ENCODE assay signal across 12 mouse cellular contexts in the genomic region with DNA sequence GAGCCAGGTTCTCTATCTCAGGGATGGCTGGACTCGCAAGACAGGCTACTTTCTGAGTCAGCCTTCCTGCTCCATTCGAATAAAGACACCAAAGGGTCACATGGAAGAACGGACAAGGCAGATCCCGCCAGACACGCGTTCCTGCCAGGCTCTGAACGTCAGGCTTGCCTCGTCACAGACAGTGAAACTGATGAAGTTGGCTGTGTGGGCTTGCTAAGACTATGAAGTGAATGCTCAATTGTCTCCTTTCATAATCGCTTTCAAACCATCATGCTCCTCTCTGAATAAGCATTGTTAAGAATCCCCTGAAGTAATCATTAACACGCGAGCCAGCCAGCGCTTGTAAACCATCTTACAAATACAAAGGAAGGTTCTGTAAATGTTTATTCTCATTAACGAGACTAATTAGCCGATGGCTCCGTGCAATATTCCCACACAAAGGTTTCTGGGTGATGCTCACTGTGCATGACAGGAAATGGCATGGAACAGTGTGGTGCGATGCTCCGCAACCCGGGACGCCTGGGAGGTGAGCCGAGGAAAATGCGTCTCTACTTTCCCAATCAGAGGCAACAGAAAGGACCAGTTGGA.
DNase-seq lines count a peak whose midpoint lies in the region; ATAC-seq lines count a peak whose summit lies in the region.
"Had no signal": no experiment of that assay in that cellular context is flagged by ENCODE, and none has a peak within 500 bp of the region (broad histone marks: within the 10 kb centered on the region; RNA-seq: fewer than 3 reads in every experiment).

No protein-coding gene starts in this region.

- 51% methylated on average over 21 of the region's 21 CpGs for WGBS in embryonic facial prominence, embryonic 10.5 days
- WGBS in hindbrain, embryonic 14.5 days: 13% methylated on average over 21 of the region's 21 CpGs
- 10% methylated on average over 21 of the region's 21 CpGs for WGBS in midbrain, embryonic 14.5 days

- no peaks in the 10 kb centered on the region for H3K36me3 ChIP-seq in embryonic facial prominence, embryonic 10.5 days (replicated peaks)
- H3K36me3 ChIP-seq in hindbrain, embryonic 14.5 days (replicated peaks; ENCODE audit: control insufficient read depth, insufficient read depth): no peaks in the 10 kb centered on the region
- H3K36me3 ChIP-seq in midbrain, embryonic 14.5 days (ENCODE audit: control insufficient read depth, insufficient read depth, low read length): no peaks in the 10 kb centered on the region
- H3K36me3 ChIP-seq: heart, embryonic 12.5 days had no signal

- peak; percentile 40 for DNase-seq in embryo, embryonic 11 days
- no peak for DNase-seq in embryo, embryonic 9.5 days (ENCODE audit: extremely low spot score)
- no peak for DNase-seq in embryonic facial prominence, embryonic 10.5 days (ENCODE audit: low spot score)
- peak; percentile 71 for DNase-seq in hindbrain, embryonic 14.5 days (ENCODE audit: low spot score)
- peak; percentile 69 for DNase-seq in midbrain, embryonic 14.5 days
- no peak for DNase-seq in thymus, postnatal 36 days
- no peak for DNase-seq in heart, postnatal 25 days (ENCODE audit: low spot score)
- DNase-seq in gastrocnemius, postnatal 10 days: no peak
- DNase-seq: B cell, adult 2 months; lung, adult 18-20 months; right cerebral cortex, adult 18-20 months had no signal

- intact Hi-C loops in heart, postnatal 25 days (cut with DNase I): no loop called here

- H3K4me2 ChIP-seq in hindbrain, embryonic 14.5 days (replicated peaks): peak overlapping the region; percentile 38
- H3K4me2 ChIP-seq in midbrain, embryonic 14.5 days (ENCODE audit: low read length): peak overlapping the region; percentile 38
- H3K4me2 ChIP-seq: heart, embryonic 12.5 days had no signal

- H3K27me3 ChIP-seq in embryonic facial prominence, embryonic 10.5 days (replicated peaks; ENCODE audit: low read depth, poor library complexity, severe bottlenecking): peaks cover 37% of the 10 kb centered on the region
- no peaks in the 10 kb centered on the region for H3K27me3 ChIP-seq in hindbrain, embryonic 14.5 days (ENCODE audit: control insufficient read depth, insufficient read depth, low read length)
- peaks cover 27% of the 10 kb centered on the region for H3K27me3 ChIP-seq in midbrain, embryonic 14.5 days (ENCODE audit: control insufficient read depth, insufficient read depth, low read length)
- H3K27me3 ChIP-seq: heart, embryonic 12.5 days had no signal

- no peak overlapping the region for H3K27ac ChIP-seq in embryonic facial prominence, embryonic 10.5 days (replicated peaks)
- H3K27ac ChIP-seq in hindbrain, embryonic 14.5 days: peak overlapping the region; percentile 75
- H3K27ac ChIP-seq in midbrain, embryonic 14.5 days (replicated peaks; ENCODE audit: low read depth, low read length): peak overlapping the region; percentile 55

- H3K9me3 ChIP-seq in embryonic facial prominence, embryonic 10.5 days: no peaks in the 10 kb centered on the region
- H3K9me3 ChIP-seq in hindbrain, embryonic 14.5 days (ENCODE audit: control insufficient read depth, low read length): no peaks in the 10 kb centered on the region
- H3K9me3 ChIP-seq in midbrain, embryonic 14.5 days (ENCODE audit: control insufficient read depth, low read length): no peaks in the 10 kb centered on the region
- H3K9me3 ChIP-seq: heart, embryonic 12.5 days had no signal

- ATAC-seq in hindbrain, embryonic 14.5 days (ENCODE audit: low FRiP score): peak; percentile 68; the same call in 1 of the 2 replicates
- peak; percentile 34; the same call in 1 of the 2 replicates for ATAC-seq in midbrain, embryonic 14.5 days (ENCODE audit: low FRiP score, low TSS enrichment)

- peak overlapping the region; percentile 25; the same call in 1 of the 2 replicates for H3K4me3 ChIP-seq in embryonic facial prominence, embryonic 10.5 days
- no peak overlapping the region for H3K4me3 ChIP-seq in hindbrain, embryonic 14.5 days (replicated peaks; ENCODE audit: low read length)
- H3K4me3 ChIP-seq in midbrain, embryonic 14.5 days (replicated peaks; ENCODE audit: low read depth, low read length): no peak overlapping the region
- H3K4me3 ChIP-seq: heart, embryonic 12.5 days had no signal

- H3K4me1 ChIP-seq in embryonic facial prominence, embryonic 10.5 days: peaks cover 24% of the 10 kb centered on the region
- peaks cover 45% of the 10 kb centered on the region for H3K4me1 ChIP-seq in hindbrain, embryonic 14.5 days (replicated peaks; ENCODE audit: control insufficient read depth, insufficient read depth, low read length)
- H3K4me1 ChIP-seq in midbrain, embryonic 14.5 days (ENCODE audit: control insufficient read depth, insufficient read depth, low read length): peaks cover 40% of the 10 kb centered on the region

- H3K9ac ChIP-seq in hindbrain, embryonic 14.5 days: peak overlapping the region; percentile 41
- peak overlapping the region; percentile 7; the same call in 1 of the 2 replicates for H3K9ac ChIP-seq in midbrain, embryonic 14.5 days (replicated peaks; ENCODE audit: low read length)
- H3K9ac ChIP-seq: heart, embryonic 12.5 days had no signal

Comparison
In these comparisons a context has a peak if more than half of its experiments do, and no peak if none do; other contexts are left out.
1. DNase-seq: peak in embryo, embryonic 11 days (single experiment), hindbrain, embryonic 14.5 days (single experiment) and midbrain, embryonic 14.5 days (single experiment); none in embryo, embryonic 9.5 days (single experiment), embryonic facial prominence, embryonic 10.5 days (single experiment), thymus, postnatal 36 days (0 of 2), heart, postnatal 25 days (single experiment) and gastrocnemius, postnatal 10 days (single experiment).